Mouse (Mus musculus): ENCODE data around the gene Dcn. TPM values are rescaled to one million over a fixed set of nuclear protein-coding genes. Genes with fewer than 3 reads are reported as not detected.

Dcn gene
- polyA plus RNA-seq, 1 experiment: 536 TPM

DNA sequence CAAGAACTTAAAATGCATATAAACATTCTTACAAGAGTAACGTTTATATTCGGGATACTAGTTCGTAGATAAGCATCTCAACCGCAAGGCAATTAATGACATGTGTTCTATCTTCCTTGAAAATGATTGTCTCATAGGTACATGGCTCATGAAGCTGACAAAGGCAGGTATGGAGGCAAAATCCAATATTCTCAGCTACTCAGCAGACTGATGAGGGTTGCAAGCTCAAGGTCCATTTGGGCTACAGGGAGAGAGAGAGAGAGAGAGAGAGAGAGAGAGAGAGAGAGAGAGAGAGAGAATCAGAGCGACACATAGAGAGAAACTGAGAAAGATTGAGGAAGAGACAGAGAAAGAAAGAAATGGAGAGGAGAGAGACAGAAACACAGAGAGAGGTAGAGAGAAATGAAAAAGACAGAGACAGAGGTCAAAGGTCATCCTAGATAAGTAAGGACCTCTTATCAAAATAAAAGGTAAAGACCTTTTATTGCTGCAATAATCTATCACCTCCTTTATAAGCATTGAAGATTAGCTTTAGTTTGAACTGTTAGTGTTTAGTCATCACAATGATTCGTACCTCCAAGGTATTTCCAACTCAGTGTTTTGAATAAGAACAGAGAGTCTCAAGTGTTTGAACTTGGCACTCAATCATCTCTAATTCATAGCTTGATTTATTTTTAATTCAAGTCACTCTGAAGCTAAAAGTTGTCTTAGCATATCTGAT, 8.0 kb downstream of the Dcn start:
- Histone ChIP-seq H3K27ac (replicated peaks; ENCODE audit: low read depth, low read length) (no peak overlapping the region), H3K4me3 (ENCODE audit: insufficient read depth, low read depth, low read length) (no peak overlapping the region)

DNA sequence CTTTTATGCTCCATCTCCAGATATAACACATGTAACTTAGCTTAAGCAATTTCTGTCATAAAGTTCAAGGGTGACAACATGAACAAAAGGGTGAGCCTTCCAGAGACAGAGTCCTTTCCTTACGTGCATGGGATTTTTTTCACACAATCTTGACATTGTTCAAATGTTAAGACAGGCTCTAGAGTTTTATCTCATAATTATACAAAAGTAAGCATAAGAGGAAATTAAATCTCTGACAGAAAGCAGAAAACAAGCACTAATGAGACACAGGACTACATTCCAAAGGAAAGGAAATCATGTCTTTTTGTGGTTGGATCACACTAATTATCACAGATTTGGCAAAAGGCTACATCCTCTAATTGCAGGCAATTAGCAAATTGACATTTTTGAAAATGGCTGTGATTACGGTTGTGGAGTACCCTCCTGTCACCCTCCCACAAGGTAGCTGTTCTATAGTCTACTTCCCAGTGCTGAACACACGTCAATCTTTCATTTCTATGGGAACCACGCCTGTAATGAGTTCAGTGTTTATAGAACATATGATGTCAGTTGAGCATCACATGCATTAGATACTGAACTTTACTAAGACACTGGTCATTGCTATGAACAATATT, 13.1 kb downstream of the Dcn start:
- Histone ChIP-seq H3K4me1 (ENCODE audit: control insufficient read depth, insufficient read depth, insufficient read length, low read length) (no peaks in the 10 kb centered on the region), H3K27ac (replicated peaks; ENCODE audit: low read depth, low read length) (no peak overlapping the region), H3K4me3 (ENCODE audit: insufficient read depth, low read depth, low read length) (no peak overlapping the region)

More for the DNA sequence above, 8.0 kb downstream of the Dcn start:
- H3K4me1 ChIP-seq (ENCODE audit: control insufficient read depth, insufficient read depth, insufficient read length, low read length): no peaks in the 10 kb centered on the region

DNA sequence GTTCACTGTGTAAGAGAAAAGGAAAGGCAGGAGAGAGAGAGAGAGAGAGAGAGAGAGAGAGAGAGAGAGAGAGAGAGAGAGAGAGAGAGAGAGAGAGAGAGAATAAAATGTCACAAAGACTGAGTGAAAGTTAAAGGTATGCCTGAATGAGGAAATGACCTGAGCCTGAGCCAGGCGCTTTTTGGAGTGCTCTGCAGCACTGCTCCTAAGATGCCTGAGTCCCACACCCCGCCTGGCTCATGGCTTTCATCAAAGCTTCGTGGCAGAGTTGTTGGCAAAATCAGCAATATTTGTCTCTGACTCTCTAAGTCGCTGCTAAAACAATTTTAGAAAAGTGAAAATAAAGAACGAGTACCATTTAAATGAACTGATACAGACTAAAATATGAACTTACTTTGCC, 18.2 kb downstream of the Dcn start:
- H3K4me3 ChIP-seq (ENCODE audit: insufficient read depth, low read depth, low read length): no peak overlapping the region
- no peaks in the 10 kb centered on the region for H3K4me1 ChIP-seq (ENCODE audit: control insufficient read depth, insufficient read depth, insufficient read length, low read length)
- no peak overlapping the region for H3K27ac ChIP-seq (replicated peaks; ENCODE audit: low read depth, low read length)

DNA sequence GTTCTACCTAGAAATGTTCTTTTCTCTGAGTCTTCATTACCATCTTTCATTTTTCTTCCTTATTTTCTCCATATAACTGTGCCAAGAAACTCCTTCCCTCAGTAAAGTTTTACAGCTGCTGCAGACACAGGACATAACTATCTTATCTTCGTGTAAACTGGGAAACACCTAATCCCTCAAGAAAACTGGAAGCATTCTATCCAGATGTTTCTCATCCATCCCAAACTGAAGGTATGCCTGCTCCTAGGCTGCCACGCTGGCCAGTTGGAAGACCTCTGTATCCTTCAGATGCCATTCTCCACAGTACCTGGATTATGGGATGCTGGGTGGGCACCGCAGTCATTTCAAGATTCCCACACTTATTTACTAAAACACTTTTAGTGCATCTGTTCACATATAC, 44.0 kb downstream of the Dcn start:
- H3K27ac ChIP-seq (replicated peaks; ENCODE audit: low read depth, low read length): no peak overlapping the region
- no peak overlapping the region for H3K4me3 ChIP-seq (ENCODE audit: insufficient read depth, low read depth, low read length)
- H3K4me1 ChIP-seq (ENCODE audit: control insufficient read depth, insufficient read depth, insufficient read length, low read length): no peaks in the 10 kb centered on the region

DNA sequence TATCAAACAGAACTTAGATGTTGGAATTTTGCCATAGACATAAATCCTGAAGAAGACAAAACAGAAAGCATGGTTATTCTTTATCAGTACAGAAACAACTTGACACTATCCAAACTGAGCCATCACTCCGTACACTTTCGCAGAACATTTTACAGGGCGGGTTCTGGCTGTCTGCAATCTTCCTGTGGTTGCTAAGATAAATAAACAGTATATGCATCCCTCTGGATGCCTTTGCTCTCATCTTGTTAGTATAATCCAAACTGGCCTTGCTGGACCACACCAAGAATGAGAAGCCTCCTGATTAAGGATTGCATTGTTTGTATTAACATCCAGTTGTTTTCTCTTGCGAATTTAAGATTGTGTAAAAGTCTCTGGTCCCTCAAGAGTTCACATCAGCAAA, 56.3 kb downstream of the Dcn start:
- Histone ChIP-seq H3K4me1 (ENCODE audit: control insufficient read depth, insufficient read depth, insufficient read length, low read length) (no peaks in the 10 kb centered on the region), H3K27ac (replicated peaks; ENCODE audit: low read depth, low read length) (no peak overlapping the region), H3K4me3 (ENCODE audit: insufficient read depth, low read depth, low read length) (no peak overlapping the region)

GRCm38 (mm10) chr10:97536921-97537320, 57.5 kb downstream of the Dcn start:
- H3K4me1 ChIP-seq (ENCODE audit: control insufficient read depth, insufficient read depth, insufficient read length, low read length): no peaks in the 10 kb centered on the region
- H3K4me3 ChIP-seq (ENCODE audit: insufficient read depth, low read depth, low read length): no peak overlapping the region
- H3K27ac ChIP-seq (replicated peaks; ENCODE audit: low read depth, low read length): 0 out of 2 replicates have a peak overlapping the region, but pooled peaks have one; percentile 13

DNA sequence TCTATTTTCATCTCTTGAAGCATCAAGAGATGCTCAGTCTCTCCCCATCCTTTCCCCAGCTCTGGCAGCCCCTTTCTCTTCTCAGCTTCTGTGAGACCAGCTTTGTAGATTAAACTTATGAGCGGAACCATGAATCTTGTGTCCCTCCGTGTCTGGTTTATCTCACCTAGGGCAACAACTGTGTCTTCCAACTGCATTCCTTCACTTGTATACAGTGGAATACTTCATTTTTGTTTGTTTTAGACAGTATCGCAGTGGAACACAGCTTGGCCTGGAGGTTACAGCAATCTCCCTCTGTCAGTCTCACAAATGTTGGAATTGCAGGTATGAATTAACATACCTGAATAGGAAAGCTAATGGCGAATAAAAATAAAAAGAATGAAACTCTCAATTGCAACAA, 58.8 kb downstream of the Dcn start:
- no peak overlapping the region for H3K4me3 ChIP-seq (ENCODE audit: insufficient read depth, low read depth, low read length)
- no peak overlapping the region for H3K27ac ChIP-seq (replicated peaks; ENCODE audit: low read depth, low read length)
- H3K4me1 ChIP-seq (ENCODE audit: control insufficient read depth, insufficient read depth, insufficient read length, low read length): no peaks in the 10 kb centered on the region

- Histone ChIP-seq H3K4me1 (ENCODE audit: control insufficient read depth, insufficient read depth, insufficient read length, low read length) (no peaks in the 10 kb centered on the region), H3K4me3 (ENCODE audit: insufficient read depth, low read depth, low read length) (no peak overlapping the region), H3K27ac (replicated peaks; ENCODE audit: low read depth, low read length) (no peak overlapping the region)
Measured at GRCm38 (mm10) chr10:97547740-97548139, 68.3 kb downstream of the Dcn start.

DNA sequence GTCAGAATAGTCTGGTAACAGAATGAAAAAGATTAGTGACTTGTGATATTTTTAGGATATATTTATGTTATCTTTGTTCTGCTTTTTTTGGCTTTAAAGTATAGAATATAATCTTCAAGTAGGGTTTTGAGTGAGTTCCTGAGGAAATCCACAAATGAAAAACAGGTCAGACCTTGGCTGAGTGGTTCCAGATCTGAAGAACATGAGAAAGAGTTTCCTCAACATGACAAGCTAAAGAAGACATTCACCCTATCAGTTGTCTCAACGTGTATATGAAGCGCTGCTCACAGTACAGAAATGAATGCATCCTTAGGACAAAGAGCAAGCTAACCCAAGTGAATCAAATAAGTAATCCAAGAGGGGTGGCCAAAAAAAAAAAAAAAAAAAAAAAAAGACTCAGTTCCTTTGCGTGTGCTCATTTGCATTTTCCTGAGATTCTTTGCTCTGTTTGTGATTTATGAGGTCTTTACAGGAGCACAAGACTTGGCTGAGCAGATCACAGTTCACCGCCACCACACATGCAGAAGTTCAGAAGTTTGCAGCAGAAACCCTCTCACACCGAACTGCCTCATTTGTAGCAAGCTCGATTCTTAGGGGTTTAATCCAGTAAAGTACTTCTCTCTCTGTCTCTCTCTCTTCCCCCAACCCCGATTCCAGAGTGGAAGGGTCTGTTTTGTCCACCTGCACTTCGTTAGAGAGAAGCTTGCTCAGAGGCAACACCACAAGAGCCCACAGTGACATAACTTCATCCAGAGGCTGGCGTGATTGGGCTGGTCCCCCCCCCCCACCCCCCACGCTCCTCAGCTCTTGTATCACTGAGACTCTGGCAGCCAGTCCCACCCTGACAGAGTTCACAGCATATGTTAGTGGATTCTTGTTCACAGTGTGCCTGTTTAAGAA, 85.8 kb downstream of the Dcn start, which contains the start of gene Lum:
Gene Lum (plus strand): TSS at position 172 of the 900 bp plus-strand sequence.
- Histone ChIP-seq H3K4me3 (ENCODE audit: insufficient read depth, low read depth, low read length) (peak within 1 kb of the TSS; percentile 25; the same call in 1 of the 2 replicates), H3K4me1 (ENCODE audit: control insufficient read depth, insufficient read depth, insufficient read length, low read length) (no peaks in the 10 kb centered on the region), H3K27ac (replicated peaks; ENCODE audit: low read depth, low read length) (no peak within 1 kb of the TSS; the same call in 1 of the 2 replicates)

- Histone ChIP-seq H3K27ac (replicated peaks; ENCODE audit: low read depth, low read length) (no peak overlapping the region), H3K4me3 (ENCODE audit: insufficient read depth, low read depth, low read length) (no peak overlapping the region)
Measured at GRCm38 (mm10) chr10:97567489-97568135, 88.2 kb downstream of the Dcn start.

More at GRCm38 (mm10) chr10:97567489-97568135, 88.2 kb downstream of the Dcn start:
- H3K4me1 ChIP-seq (ENCODE audit: control insufficient read depth, insufficient read depth, insufficient read length, low read length): no peaks in the 10 kb centered on the region

Other genes starting within 250 kb of the Dcn start
- gene Lum, start 85.5 kb downstream of the Dcn start, polyA plus RNA-seq (2012; ENCODE audit: insufficient read depth, insufficient read length, missing spikeins): 40.1 and 44.9 TPM in 2 replicates
- gene Kera, start 127.3 kb downstream of the Dcn start, polyA plus RNA-seq (2012; ENCODE audit: insufficient read depth, insufficient read length, missing spikeins): not detected in 2 replicates
- not detected in 2 replicates for gene Epyc, start 164.5 kb downstream of the Dcn start, polyA plus RNA-seq (2012; ENCODE audit: insufficient read depth, insufficient read length, missing spikeins)
- not detected in 2 replicates for gene Ccer1, start 213.4 kb downstream of the Dcn start, polyA plus RNA-seq (2012; ENCODE audit: insufficient read depth, insufficient read length, missing spikeins)
- gene C030005K15Rik, start 247.1 kb downstream of the Dcn start, polyA plus RNA-seq (2012; ENCODE audit: insufficient read depth, insufficient read length, missing spikeins): not detected in 2 replicates

Measured in brown adipose tissue, adult 24 weeks (tissue).